Mouse (Mus musculus) hindbrain, postnatal 0 days (tissue): ENCODE results near the gene Zdhhc1. TPM values are rescaled to one million over a fixed set of nuclear protein-coding genes. Genes with fewer than 3 reads are reported as not detected.

ENCODE experiments used
- ATAC-seq: fragments of 200-750 bp; cut with Nextera tagmentation; 2 replicates; pipeline ENCODE4 v1.8.0; 2017; ENCODE audit warnings: mild to moderate bottlenecking, moderate TSS enrichment, moderate library complexity
- DNase-seq: peaks from one replicate; pipeline ENCODE4 v3.0.0-alpha.2; 2015; ENCODE audit warnings: low spot score
- H3K27ac ChIP-seq: fragments of 300-500 bp; sonication (generic); 2 replicates; pipeline ENCODE4 v1.5.1; 2014; ENCODE audit warnings: mild to moderate bottlenecking
- H3K27me3 ChIP-seq: fragments of 300-500 bp; sonication (generic); 2 replicates; pipeline ENCODE4 v1.6.1; 2014; ENCODE audit warnings: low read length, mixed read lengths; ENCODE audit not compliant: insufficient read depth
- H3K36me3 ChIP-seq: fragments of 300-500 bp; sonication (generic); 2 replicates; pipeline ENCODE4 v1.6.1; 2014; ENCODE audit warnings: low read length, mixed read lengths; ENCODE audit not compliant: insufficient read depth
- H3K4me1 ChIP-seq: fragments of 300-500 bp; sonication (generic); 2 replicates; pipeline ENCODE4 v1.6.1; 2014; ENCODE audit warnings: antibody characterized with exemption, low read length, mixed read lengths; ENCODE audit not compliant: insufficient read depth
- H3K4me2 ChIP-seq: fragments of 300-500 bp; sonication (generic); 2 replicates; pipeline ENCODE4 v1.6.1; 2014; ENCODE audit warnings: low read depth, mild to moderate bottlenecking, low read length, moderate library complexity, mixed read lengths
- H3K4me3 ChIP-seq: fragments of 300-500 bp; sonication (generic); 2 replicates; pipeline ENCODE4 v1.5.1; 2014; ENCODE audit warnings: low read length
- H3K9ac ChIP-seq: fragments of 300-500 bp; sonication (generic); replicated peaks from 2 replicates; pipeline ENCODE4 v1.6.1; 2014; ENCODE audit warnings: mild to moderate bottlenecking, low read length, moderate library complexity, mixed read lengths
- H3K9me3 ChIP-seq: fragments of 300-500 bp; sonication (generic); 2 replicates; pipeline ENCODE4 v1.6.1; 2016; ENCODE audit warnings: low read length, mixed read lengths
- CTCF ChIP-seq: IDR thresholded peaks from 2 replicates; pipeline ENCODE4 v1.5.1; 2016; ENCODE audit warnings: antibody characterized with exemption, control low read depth, low read depth
- WGBS: fragments of 180-500 bp; shearing (Covaris S2); extraction: QIAGEN DNeasy Blood & Tissue Kit; methylation state at CpG from one replicate; pipeline ENCODE4 v1.1.7; 2014; 5-methylcytosine and 5-hydroxymethylcytosine counted together
- polyA plus RNA-seq: library from polyadenylated mRNA; unstranded; fragments of >200 nt; fragmentation: Nextera tagmentation; extraction: Ambion mirVana; gene quantifications from 2 replicates; pipeline ENCODE4 v1.2.1, GENCODE M21; 2015
- total RNA-seq: library from RNA; depleted of rRNA; stranded (reverse); fragments of >200 nt; gene quantifications from 2 replicates; pipeline ENCODE4 v1.2.3, GENCODE M21; 2014

Gene Zdhhc1
- total and polyA plus RNA-seq, 2 experiments from 2014 or later: 31.3 to 54.2 TPM

- no peak for TF ChIP-seq CTCF
- no peak for ATAC-seq
- H3K9ac ChIP-seq: no peak overlapping the region
- no peaks in the 10 kb centered on the region for H3K9me3 ChIP-seq
- no peak overlapping the region for H3K4me3 ChIP-seq
- no peaks in the 10 kb centered on the region for H3K36me3 ChIP-seq
- WGBS: 28% methylated on average over 1 of the region's 1 CpGs
- DNase-seq: no peak
- H3K4me1 ChIP-seq: 0 out of 2 replicates have a peak, but pooled peaks cover 3% of the 10 kb centered on the region
- H3K27me3 ChIP-seq: no peaks in the 10 kb centered on the region
- no peak overlapping the region for H3K27ac ChIP-seq
- H3K4me2 ChIP-seq: no peak overlapping the region
Observed at GRCm38 (mm10) chr8:105450977-105451376, 45.7 kb downstream of the Zdhhc1 start.

DNA sequence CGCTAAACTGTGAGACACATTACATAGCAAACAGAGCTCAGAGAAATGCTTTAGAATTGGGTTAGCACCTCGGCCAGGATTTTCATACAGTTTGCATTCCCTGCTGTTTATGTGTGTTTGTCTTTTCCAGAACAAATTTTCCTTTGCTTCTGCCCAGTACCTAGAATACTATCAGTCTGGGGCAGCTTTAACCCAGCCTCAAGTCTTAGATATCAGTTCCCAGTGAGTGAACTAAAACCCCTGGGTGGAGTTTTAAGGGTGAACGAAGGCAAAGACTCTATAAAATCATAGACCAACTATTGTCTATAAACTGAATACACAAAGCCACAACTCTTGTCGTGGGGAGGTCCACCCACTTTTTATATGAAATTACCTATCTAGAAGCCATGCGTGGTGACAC lies 48.1 kb downstream of the Zdhhc1 start:
- H3K9me3 ChIP-seq: no peaks in the 10 kb centered on the region
- no peaks in the 10 kb centered on the region for H3K27me3 ChIP-seq
- no peak overlapping the region for H3K4me2 ChIP-seq
- no peaks in the 10 kb centered on the region for H3K36me3 ChIP-seq
- 0 out of 2 replicates have a peak, but pooled peaks cover 3% of the 10 kb centered on the region for H3K4me1 ChIP-seq
- H3K9ac ChIP-seq: no peak overlapping the region
- TF ChIP-seq CTCF: no peak
- 85% methylated on average over 5 of the region's 5 CpGs for WGBS
- no peak overlapping the region for H3K4me3 ChIP-seq
- H3K27ac ChIP-seq: no peak overlapping the region
- no peak for DNase-seq
- ATAC-seq: no peak

DNA sequence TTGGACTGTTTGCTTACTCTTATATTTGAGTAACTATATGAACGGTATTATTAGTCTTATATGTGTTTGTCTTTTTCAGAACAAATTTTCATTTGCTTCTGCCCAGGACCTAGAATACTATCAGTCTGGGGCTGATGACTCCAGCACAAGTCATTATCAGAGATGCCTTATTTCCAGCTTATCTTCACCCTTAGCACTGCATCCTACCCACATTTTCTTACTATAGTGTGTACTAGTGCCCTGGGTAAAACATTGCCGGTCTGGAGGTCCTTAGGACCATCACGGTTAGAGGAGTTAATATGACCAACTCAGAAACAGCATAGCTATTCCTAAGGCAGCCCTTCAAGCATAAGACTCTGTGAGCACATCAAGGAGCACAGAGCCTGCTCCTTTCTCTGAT lies 48.5 kb downstream of the Zdhhc1 start:
- no peak overlapping the region for H3K4me2 ChIP-seq
- DNase-seq (no peak), ATAC-seq (no peak)
- H3K36me3 ChIP-seq: no peaks in the 10 kb centered on the region
- no peaks in the 10 kb centered on the region for H3K9me3 ChIP-seq
- no peak overlapping the region for H3K27ac ChIP-seq
- WGBS: 97% methylated on average over 3 of the region's 3 CpGs
- TF ChIP-seq CTCF: no peak
- H3K4me1 ChIP-seq: 0 out of 2 replicates have a peak, but pooled peaks cover 3% of the 10 kb centered on the region
- no peaks in the 10 kb centered on the region for H3K27me3 ChIP-seq
- H3K9ac ChIP-seq: no peak overlapping the region
- no peak overlapping the region for H3K4me3 ChIP-seq

DNA sequence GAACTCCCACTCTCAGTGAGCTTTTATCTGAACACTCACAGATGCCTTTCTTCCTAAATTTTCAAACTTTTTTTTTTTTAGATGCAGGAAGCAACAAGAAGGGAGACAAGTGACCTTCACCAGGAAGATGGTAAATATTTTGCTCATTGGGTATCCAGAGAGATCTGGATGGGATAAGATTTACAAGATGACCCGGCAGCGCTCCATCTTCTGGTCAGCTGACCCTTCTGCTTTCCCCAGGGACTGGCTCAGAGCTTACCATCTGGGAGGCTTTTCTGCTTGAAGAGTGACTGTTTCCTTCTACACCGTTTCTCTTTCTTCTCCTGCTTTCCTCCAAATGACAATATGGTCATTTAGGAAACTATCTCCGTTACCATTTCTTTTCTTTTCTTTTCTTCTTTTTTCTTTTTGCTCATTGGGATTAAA lies 50.6 kb downstream of the Zdhhc1 start:
- no peaks in the 10 kb centered on the region for H3K27me3 ChIP-seq
- WGBS: 5% methylated on average over 4 of the region's 4 CpGs
- no peaks in the 10 kb centered on the region for H3K9me3 ChIP-seq
- DNase-seq (peak; percentile 82), ATAC-seq (peak; percentile 59; the same call in 1 of the 2 replicates)
- H3K27ac ChIP-seq: peak overlapping the region; percentile 46; the same call in 1 of the 2 replicates
- H3K4me1 ChIP-seq: no peaks in the 10 kb centered on the region
- no peak overlapping the region for H3K4me3 ChIP-seq
- no peak for TF ChIP-seq CTCF
- H3K9ac ChIP-seq: no peak overlapping the region
- H3K36me3 ChIP-seq: no peaks in the 10 kb centered on the region
- peak overlapping the region; percentile 19; the same call in 1 of the 2 replicates for H3K4me2 ChIP-seq

GRCm38 (mm10) chr8:105445296-105446126 lies 51.2 kb downstream of the Zdhhc1 start:
- H3K27ac ChIP-seq: peak overlapping the region; percentile 46
- peak; percentile 88 for ATAC-seq

GRCm38 (mm10) chr8:105442661-105443060 lies 54.0 kb downstream of the Zdhhc1 start:
- 80% methylated on average over 5 of the region's 5 CpGs for WGBS
- no peaks in the 10 kb centered on the region for H3K4me1 ChIP-seq
- no peak overlapping the region for H3K9ac ChIP-seq
- DNase-seq (no peak), ATAC-seq (no peak)
- no peaks in the 10 kb centered on the region for H3K9me3 ChIP-seq
- H3K27me3 ChIP-seq: no peaks in the 10 kb centered on the region
- TF ChIP-seq CTCF: no peak
- no peak overlapping the region for H3K4me2 ChIP-seq
- no peak overlapping the region for H3K27ac ChIP-seq
- no peaks in the 10 kb centered on the region for H3K36me3 ChIP-seq
- no peak overlapping the region for H3K4me3 ChIP-seq

More at GRCm38 (mm10) chr8:105445296-105446126, 51.2 kb downstream of the Zdhhc1 start:
- Histone ChIP-seq H3K9ac (no peak overlapping the region), H3K36me3 (no peaks in the 10 kb centered on the region), H3K4me1 (no peaks in the 10 kb centered on the region), H3K4me2 (peak overlapping the region; percentile 19; the same call in 1 of the 2 replicates), H3K27me3 (no peaks in the 10 kb centered on the region), H3K9me3 (no peaks in the 10 kb centered on the region), H3K4me3 (no peak overlapping the region)
- peak; percentile 79 for DNase-seq
- 13% methylated on average over 11 of the region's 11 CpGs for WGBS
- peak; percentile 24; the same call in 1 of the 2 replicates for TF ChIP-seq CTCF

- Histone ChIP-seq H3K36me3 (no peaks in the 10 kb centered on the region), H3K4me2 (no peak overlapping the region), H3K9me3 (no peaks in the 10 kb centered on the region), H3K4me3 (no peak overlapping the region), H3K27me3 (no peaks in the 10 kb centered on the region), H3K4me1 (no peaks in the 10 kb centered on the region), H3K27ac (no peak overlapping the region), H3K9ac (no peak overlapping the region)
- DNase-seq: peak; percentile 60
- WGBS: 10% methylated on average over 6 of the region's 6 CpGs
- peak; percentile 61 for TF ChIP-seq CTCF
- ATAC-seq: no peak
Observed at GRCm38 (mm10) chr8:105441433-105441832, 55.3 kb downstream of the Zdhhc1 start.
